Mouse (Mus musculus) MEL-GATA-1-ER (cell line): ENCODE data around the gene Ctxn2.
A peak's percentile ranks its signal among the peaks of the same experiment; 100 is the strongest.
"Not testable (repeated sequence)": the region's sequence is repeated elsewhere in the genome, so short reads cannot be mapped to it uniquely, and the experiment has no call there.

Source experiments
- DNase-seq: peaks from one replicate; pipeline ENCODE4 v3.0.0-alpha.2; 2012; ENCODE audit warnings: low read depth; ENCODE audit errors: extremely low read depth

The Ctxn2 gene

GRCm38 (mm10) chr2:125135903-125136811, at the start of gene Ctxn2:
Gene Ctxn2 (plus strand): TSS chr2:125136692.
- no peak for DNase-seq

DNA sequence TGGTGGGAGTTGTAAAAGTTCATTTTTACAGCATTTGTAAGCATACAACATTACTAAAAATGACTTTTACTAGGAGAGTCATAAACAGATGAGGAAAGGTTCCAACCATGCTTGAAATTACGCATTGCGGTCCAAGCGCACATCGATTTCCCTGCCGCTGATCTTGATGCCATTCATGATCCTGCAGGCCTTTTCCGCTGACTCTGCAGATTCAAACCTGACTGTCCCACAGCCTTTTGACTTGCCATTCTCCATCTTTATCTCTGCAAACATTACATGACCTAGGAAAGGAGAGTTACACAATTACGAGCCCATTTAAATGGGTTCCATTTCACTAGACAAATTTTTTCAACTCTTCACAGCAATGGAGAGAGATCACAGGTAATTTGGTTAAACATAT, 47.7 kb upstream of the Ctxn2 start:
- no peak for DNase-seq

GRCm38 (mm10) chr2:125092123-125092522, 44.4 kb upstream of the Ctxn2 start:
- not testable (repeated sequence) for DNase-seq

GRCm38 (mm10) chr2:125104491-125104890, 32.0 kb upstream of the Ctxn2 start:
- DNase-seq, result not testable (repeated sequence)

- DNase-seq, result not testable (repeated sequence)
Observed at GRCm38 (mm10) chr2:125106536-125106935, 30.0 kb upstream of the Ctxn2 start.

- no peak for DNase-seq
Observed at GRCm38 (mm10) chr2:125119381-125120110, 16.9 kb upstream of the Ctxn2 start.

- no peak for DNase-seq
Observed at GRCm38 (mm10) chr2:125122288-125122623, 14.2 kb upstream of the Ctxn2 start.

DNA sequence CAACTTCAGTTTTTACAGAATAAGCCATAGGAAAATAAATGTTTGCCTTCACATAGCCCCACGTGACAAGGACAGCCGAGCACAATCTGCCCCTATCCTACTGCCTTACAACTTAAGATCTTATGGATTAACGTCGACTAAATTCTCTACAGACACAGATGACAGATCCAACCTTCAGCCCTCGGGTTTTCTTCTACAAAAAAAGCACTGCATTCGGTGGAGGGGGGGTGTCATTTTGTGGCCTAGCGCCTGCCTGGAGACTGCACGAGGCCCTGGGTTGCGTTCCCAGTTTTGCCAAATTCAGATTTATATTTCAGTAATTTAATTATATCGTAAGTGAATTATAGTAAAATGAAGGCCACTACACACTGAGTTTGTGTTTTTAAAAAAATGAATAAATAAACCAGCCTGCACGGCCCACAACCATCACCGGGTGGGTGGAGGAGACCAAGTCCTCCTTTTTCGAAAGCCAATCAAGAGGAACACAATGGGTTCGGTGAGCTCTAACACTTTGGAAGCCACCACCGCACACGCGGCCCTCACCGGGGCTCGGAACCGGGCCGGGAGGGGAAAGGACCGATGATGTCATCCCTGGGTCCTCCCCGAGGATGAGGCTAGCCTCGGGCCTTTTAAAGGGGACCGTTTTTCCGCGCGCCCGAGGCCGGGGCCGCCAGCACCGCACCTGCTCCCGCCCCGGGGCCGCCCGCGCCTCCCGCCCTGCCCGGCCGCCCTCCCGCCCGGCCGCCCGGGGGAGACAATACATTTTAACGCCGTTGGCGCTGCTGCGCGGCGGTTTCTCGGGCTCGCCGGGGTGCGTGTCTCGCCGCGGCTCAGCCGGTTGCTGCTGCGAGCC, 13.6 kb upstream of the Ctxn2 start:
- no peak for DNase-seq

DNA sequence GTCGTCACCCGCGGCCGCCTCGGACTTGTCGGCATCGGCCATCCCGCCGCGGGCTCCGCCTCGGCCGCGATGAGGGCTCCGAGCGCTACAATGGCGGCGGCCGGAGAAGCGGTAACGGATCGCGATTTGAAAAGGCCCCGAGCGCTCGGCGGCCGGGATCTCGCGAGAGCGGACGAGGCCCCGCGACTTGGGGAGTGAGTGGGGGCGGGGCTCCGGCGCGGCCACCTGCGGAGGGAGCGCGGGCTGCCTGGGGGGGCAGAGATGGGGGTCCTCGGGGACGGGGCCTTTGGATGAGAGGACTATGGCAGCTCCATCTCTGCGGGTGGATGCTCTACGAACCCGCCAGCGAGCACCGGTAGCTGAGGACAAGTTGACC, 13.0 kb upstream of the Ctxn2 start, which contains the start of gene Myef2:
Myef2 (minus strand) TSS at position 185 of the 376 bp plus-strand sequence.
- no peak for DNase-seq

DNA sequence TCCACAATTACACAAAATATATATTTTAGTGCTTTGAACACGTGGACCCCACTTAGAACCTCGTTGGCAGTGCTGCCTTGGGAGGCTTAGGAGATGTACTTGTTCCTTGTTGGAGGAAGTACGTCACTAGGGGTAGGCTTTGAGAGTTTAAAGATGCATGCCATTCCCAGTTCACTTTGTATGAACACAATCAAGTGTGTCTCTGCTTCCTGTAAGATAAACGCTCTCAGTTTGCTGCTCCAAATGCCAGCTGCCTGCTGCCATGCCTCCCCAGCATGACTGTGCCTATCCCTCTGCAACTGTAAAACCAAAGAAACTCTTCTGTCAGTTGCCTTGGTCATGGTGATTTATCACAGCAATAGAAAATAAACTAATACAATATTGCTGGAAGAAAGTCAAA, 10.7 kb upstream of the Ctxn2 start:
- DNase-seq, result peak; percentile 43

GRCm38 (mm10) chr2:125126792-125127191, 9.7 kb upstream of the Ctxn2 start:
- no peak for DNase-seq

DNA sequence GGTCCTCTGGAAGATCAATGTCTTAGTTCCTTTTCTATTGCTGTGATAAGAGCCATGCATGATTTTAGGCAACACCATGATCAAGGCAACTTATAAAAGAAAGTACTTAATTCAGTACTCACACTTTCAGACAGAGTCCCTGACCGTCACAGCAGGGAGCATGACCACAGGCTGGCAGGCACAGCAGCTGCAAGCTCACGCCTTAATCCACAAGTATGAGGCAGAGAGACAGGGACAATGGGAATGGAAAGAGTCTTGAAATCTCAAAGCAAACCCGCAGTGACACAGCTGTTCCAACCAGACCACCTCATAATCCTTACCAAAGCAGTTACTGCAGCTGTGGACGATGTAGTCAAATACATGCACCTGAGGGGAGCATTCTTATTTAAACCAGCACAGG, 2.4 kb upstream of the Ctxn2 start:
- DNase-seq, result no peak

DNA sequence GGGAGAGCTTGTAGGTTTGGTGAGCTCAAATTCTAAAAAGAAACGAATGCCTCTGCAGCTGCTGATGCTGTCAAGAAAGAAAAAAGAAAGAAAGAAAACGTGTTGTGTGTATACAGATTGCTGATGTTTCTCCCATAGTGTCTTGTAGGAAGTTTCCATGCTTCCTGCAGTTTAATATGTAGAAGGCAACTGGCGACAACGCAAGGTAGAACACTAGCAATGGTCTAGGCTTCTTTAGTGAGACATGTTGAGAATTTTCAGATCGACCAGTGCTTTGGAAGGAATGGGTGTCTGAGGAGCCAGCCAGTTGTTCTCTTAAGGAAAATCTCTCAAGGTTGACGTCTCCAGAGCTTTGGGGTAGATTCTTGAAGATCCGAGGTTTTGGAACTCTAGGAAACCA, 354 bp downstream of the Ctxn2 start:
- no peak for DNase-seq

GRCm38 (mm10) chr2:125142336-125142735, 5.8 kb downstream of the Ctxn2 start:
- no peak for DNase-seq

GRCm38 (mm10) chr2:125152388-125152787, 15.9 kb downstream of the Ctxn2 start, which contains the start of gene Slc12a1:
Gene Slc12a1 (plus strand): TSS chr2:125152505.
- DNase-seq, result no peak

DNA sequence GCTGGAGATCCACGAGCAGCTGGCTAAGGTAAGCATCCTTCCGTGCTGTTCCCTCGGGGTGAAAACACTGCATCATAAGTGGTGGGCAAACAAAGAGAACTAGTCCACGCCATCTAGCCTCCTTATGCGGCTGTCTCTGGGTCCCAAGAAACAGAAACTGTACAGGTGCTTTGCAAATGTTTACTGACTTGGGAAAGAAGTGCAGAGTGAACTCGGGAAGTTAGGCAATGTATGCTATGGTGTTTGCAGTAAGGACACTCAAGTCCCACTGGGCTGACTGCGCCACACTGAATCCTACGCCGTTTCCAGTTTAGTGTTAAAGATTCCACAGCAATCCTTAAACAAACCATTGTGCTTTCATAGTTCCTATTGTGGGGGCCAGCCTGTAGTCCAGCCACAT, 17.8 kb downstream of the Ctxn2 start:
- no peak for DNase-seq

DNA sequence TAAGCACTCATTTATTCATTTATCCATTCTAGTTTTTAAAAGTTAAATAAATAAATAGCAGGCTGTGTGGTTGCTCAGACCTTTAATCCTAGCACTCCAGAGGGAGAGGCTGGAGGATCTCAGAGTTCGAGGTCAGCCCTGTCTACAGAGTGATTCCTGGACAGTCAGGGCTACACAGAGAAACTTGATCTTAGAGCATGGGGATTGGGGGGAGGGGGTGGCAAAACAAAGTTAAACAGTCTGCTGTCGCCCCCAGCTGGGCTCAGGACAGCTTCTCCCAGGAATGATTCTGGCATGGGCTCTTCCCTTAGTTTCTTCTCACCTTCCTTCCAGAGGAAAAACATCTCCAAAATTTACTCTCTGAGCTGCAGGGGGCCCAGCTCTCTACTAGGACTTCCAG, 19.0 kb downstream of the Ctxn2 start:
- DNase-seq, result no peak

DNA sequence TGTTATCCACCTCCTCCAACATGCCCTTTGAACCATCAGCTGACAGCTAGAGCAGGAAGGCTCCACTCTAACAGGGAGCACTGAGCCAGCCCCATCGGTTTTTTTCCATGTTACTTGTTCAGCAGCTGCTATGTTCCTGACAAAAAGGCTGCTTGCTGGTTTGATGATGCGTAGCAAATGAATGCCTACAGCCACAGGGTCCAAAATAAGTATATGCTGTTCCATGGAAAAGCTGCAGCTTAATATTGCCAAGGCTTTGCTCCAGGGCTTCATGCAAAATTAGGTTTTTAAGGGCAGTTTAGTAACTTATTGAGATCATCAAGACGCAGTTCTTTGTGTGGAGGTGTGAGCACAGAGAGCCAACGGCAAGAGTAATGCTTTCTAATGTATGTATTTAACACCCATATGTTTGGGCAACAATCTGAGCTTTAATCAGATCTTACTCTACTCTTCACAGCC, 25.5 kb downstream of the Ctxn2 start:
- no peak for DNase-seq

- DNase-seq, result no peak
Observed at GRCm38 (mm10) chr2:125178225-125178798, 41.8 kb downstream of the Ctxn2 start.

- DNase-seq, result no peak
Observed at GRCm38 (mm10) chr2:125187904-125188303, 51.4 kb downstream of the Ctxn2 start.

GRCm38 (mm10) chr2:125189197-125189596, 52.7 kb downstream of the Ctxn2 start:
- DNase-seq, result peak; percentile 20
